Mouse (Mus musculus): ENCODE results near the gene Ankrd31.
"Not testable (repeated sequence)": the region's sequence is repeated elsewhere in the genome, so short reads cannot be mapped to it uniquely, and the experiment has no call there.

Gene Ankrd31

GRCm38 (mm10) chr13:96939680-96940079 is 191.6 kb downstream of the Ankrd31 start:
- no peak for DNase-seq (ENCODE audit: low read depth, low spot score)

- DNase-seq (ENCODE audit: low read depth, low spot score) = not testable (repeated sequence)
Observed at GRCm38 (mm10) chr13:96941481-96941880, 193.4 kb downstream of the Ankrd31 start.

GRCm38 (mm10) chr13:96943571-96943970 is 195.5 kb downstream of the Ankrd31 start:
- DNase-seq (ENCODE audit: low read depth, low spot score) = no peak

- DNase-seq (ENCODE audit: low read depth, low spot score) = no peak
Observed at GRCm38 (mm10) chr13:96945748-96946147, 197.7 kb downstream of the Ankrd31 start.

GRCm38 (mm10) chr13:96947722-96948121 is 199.7 kb downstream of the Ankrd31 start:
- DNase-seq (ENCODE audit: low read depth, low spot score) = no peak

GRCm38 (mm10) chr13:96951880-96952279 is 203.8 kb downstream of the Ankrd31 start:
- no peak for DNase-seq (ENCODE audit: low read depth, low spot score)

GRCm38 (mm10) chr13:96956466-96956865 is 208.4 kb downstream of the Ankrd31 start:
- no peak for DNase-seq (ENCODE audit: low read depth, low spot score)

Data from mesoderm, embryonic 11.5 days (tissue).